Mouse (Mus musculus): ENCODE results near the gene Foxd4. TPM values are rescaled to one million over a fixed set of nuclear protein-coding genes. Genes with fewer than 3 reads are reported as not detected.
"Not testable (repeated sequence)": the region's sequence is repeated elsewhere in the genome, so short reads cannot be mapped to it uniquely, and the experiment has no call there.

Foxd4 gene
- polyA plus RNA-seq, 1 experiment: not detected

DNA sequence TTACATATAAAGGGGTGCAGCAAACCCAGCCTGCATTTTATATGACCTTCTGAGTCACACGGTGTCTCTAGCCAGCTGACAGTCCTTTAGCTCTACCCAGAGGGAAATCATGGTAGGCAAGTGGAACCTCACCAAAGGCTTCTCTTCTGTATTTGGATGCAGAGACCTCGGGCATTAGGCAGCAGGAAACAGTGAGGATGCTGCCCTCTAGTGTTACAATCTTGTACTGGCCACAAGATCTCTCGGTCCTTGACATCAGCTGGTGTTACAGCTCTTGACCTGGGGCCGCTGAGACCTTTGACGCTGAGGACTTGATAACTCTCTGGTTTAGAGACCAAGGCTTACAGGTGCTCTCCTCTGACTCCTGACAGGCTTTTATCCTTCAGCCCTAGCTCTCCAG is 15.5 kb downstream of the Foxd4 start:
- H3K9me3 ChIP-seq (ENCODE audit: control insufficient read depth, low read length): peaks cover 2% of the 10 kb centered on the region; the same call in 1 of the 2 replicates
- no peaks in the 10 kb centered on the region for H3K4me1 ChIP-seq (ENCODE audit: control insufficient read depth)
- no peak overlapping the region for H3K4me3 ChIP-seq (replicated peaks)
- TF ChIP-seq TAL1 (IDR thresholded peaks at IDR 0.05; ENCODE audit: low read length) (no peak), GATA1 (IDR thresholded peaks at IDR 0.05; ENCODE audit: low read length) (no peak)
- H3K36me3 ChIP-seq (ENCODE audit: control insufficient read depth): no peaks in the 10 kb centered on the region
- H3K27me3 ChIP-seq (ENCODE audit: control insufficient read depth): peaks cover 2% of the 10 kb centered on the region; the same call in 1 of the 2 replicates

DNA sequence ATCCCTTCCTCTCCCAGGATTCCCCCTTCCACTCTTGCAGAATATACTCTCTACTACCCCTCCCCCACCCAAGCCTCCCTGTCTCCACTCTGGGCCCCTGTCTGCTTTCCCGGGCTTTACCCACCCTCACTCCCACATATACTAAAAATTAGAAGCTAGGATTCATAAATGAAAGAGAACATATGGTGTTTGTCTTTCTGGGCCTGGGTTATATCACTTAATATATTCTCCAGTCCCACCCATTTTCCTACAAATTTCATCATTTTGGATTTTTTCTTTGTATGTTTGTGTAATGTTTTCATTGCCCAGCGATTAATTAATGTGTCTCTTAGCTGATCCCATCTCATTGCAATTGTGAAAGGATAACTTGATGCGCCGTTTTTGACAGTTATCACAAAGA is 19.8 kb downstream of the Foxd4 start:
- Histone ChIP-seq H3K4me3 (replicated peaks) (no peak overlapping the region), H3K27me3 (ENCODE audit: control insufficient read depth) (no peaks in the 10 kb centered on the region), H3K9me3 (ENCODE audit: control insufficient read depth, low read length) (no peaks in the 10 kb centered on the region), H3K36me3 (ENCODE audit: control insufficient read depth) (no peaks in the 10 kb centered on the region), H3K4me1 (ENCODE audit: control insufficient read depth) (no peaks in the 10 kb centered on the region)
- no peak for TF ChIP-seq GATA1 (IDR thresholded peaks at IDR 0.05; ENCODE audit: low read length)
- no peak for TF ChIP-seq TAL1 (IDR thresholded peaks at IDR 0.05; ENCODE audit: low read length)

DNA sequence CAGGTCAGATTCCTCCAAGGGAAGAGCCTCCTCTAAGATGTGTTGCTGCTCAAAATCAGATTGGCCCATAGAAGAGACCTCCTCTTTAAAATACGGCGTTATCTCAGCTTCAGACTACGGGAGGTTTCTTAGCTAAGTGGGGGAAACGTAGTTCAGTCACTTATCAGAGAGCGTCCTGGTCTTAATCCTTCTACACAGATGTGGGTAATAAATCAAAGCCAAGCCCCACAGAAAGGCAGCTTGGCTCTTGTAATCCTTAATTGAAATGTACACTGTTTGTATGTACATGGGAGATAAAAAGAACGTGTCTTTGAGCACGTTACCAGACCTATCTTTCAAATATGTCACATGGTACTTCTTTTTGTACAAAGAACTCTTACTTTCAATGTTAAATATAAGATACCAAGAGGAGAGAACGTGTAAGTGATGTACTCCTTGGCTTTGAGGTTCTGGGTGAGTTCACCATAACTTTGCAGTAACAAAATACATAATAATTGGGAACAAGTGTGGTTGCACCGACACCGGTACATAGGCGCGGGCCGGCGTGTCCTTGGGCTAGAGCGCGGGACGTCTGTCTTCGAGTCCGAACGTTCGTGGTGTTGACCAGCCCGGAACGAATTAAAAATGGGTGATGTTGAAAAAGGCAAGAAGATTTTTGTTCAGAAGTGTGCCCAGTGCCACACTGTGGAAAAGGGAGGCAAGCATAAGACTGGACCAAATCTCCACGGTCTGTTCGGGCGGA is 25.7 kb downstream of the Foxd4 start, which contains the start of gene Gm10053:
Gene Gm10053, plus strand, starts transcription at position 558 of the 742 bp plus-strand sequence.
- H3K4me3 ChIP-seq (replicated peaks); H3K27me3 ChIP-seq (ENCODE audit: control insufficient read depth): not testable (repeated sequence)

DNA sequence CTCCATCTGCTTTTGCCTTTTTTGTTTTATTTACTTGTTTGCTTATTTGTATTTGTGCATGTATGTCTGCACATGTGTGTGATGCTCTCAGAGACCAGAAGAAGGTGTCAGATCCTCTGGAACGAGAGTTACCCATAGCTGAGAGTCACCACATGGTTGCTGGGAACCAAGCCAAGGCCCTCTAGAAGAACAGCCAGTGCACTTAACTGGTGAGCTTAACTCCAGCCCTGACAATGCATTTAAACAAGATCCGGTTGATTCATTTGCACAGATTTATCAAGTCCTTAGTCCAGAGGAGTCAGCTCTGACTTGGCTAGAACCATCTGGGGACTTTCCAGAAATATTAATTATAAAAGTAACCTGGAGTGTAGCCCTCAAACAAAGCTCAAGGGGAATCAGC is 27.1 kb downstream of the Foxd4 start:
- Histone ChIP-seq H3K36me3 (ENCODE audit: control insufficient read depth) (no peaks in the 10 kb centered on the region), H3K27me3 (ENCODE audit: control insufficient read depth) (0 out of 2 replicates have a peak, but pooled peaks cover 2% of the 10 kb centered on the region), H3K9me3 (ENCODE audit: control insufficient read depth, low read length) (no peaks in the 10 kb centered on the region), H3K4me3 (replicated peaks) (no peak overlapping the region), H3K4me1 (ENCODE audit: control insufficient read depth) (no peaks in the 10 kb centered on the region)
- TF ChIP-seq GATA1 (IDR thresholded peaks at IDR 0.05; ENCODE audit: low read length): no peak
- no peak for TF ChIP-seq TAL1 (IDR thresholded peaks at IDR 0.05; ENCODE audit: low read length)

More for the DNA sequence above, 25.7 kb downstream of the Foxd4 start, which contains the start of gene Gm10053:
- not testable (repeated sequence) for H3K4me1 ChIP-seq (ENCODE audit: control insufficient read depth); H3K9me3 ChIP-seq (ENCODE audit: control insufficient read depth, low read length); H3K36me3 ChIP-seq (ENCODE audit: control insufficient read depth)

DNA sequence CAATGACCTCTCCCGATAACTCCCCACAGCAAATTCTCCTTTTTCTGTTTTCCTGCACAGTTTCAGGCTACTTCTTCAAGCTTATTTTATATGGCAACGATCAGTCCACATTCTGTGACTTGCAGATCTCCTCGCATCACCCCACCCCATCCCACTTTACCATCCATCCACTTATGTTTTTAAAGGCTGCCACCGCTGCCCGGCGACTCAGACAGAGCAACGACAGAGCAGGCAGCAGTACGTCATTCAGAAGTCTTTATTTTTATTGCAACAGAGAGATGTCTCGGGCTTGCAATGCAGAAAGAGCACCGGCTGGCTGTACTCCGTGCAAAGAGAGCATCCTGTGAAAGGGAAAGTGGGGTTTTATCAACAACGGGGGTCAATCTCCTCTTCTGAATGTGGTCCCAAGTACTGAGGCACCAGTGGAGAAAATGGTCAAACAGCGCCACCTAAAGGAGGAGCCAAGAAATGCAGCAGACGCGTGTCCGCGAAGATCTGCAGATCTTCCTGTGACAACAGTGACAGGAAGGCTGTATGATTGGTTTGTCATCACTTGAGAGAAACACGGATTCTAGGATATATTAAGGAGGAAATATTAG is 29.9 kb downstream of the Foxd4 start:
- H3K36me3 ChIP-seq (ENCODE audit: control insufficient read depth): no peaks in the 10 kb centered on the region
- TF ChIP-seq GATA1 (IDR thresholded peaks at IDR 0.05; ENCODE audit: low read length) (no peak), TAL1 (IDR thresholded peaks at IDR 0.05; ENCODE audit: low read length) (no peak)
- no peaks in the 10 kb centered on the region for H3K4me1 ChIP-seq (ENCODE audit: control insufficient read depth)
- no peaks in the 10 kb centered on the region for H3K9me3 ChIP-seq (ENCODE audit: control insufficient read depth, low read length)
- H3K4me3 ChIP-seq (replicated peaks): no peak overlapping the region
- 0 out of 2 replicates have a peak, but pooled peaks cover 2% of the 10 kb centered on the region for H3K27me3 ChIP-seq (ENCODE audit: control insufficient read depth)

DNA sequence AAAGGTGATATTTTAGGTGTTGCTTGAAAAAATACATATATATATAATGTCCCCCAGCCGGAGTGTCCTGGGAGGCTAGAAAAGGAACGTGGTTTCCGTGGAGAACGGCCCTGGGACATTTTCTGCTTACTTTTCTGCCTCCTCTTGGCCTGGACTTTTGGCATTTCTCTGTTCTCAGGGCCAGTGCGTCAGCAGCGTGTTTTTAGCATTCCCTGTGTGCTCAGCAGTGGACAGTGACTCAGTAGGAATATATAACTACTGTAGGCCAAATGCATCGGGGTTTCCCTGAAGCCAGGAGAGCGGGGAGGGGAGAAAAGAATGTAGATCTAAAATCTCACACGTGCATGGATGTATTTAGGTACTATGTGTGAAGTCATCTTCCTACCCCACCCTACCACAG is 35.6 kb downstream of the Foxd4 start:
- no peak overlapping the region for H3K4me3 ChIP-seq (replicated peaks)
- H3K27me3 ChIP-seq (ENCODE audit: control insufficient read depth): peaks cover 28% of the 10 kb centered on the region
- no peak for TF ChIP-seq TAL1 (IDR thresholded peaks at IDR 0.05; ENCODE audit: low read length)
- no peak for TF ChIP-seq GATA1 (IDR thresholded peaks at IDR 0.05; ENCODE audit: low read length)
- H3K9me3 ChIP-seq (ENCODE audit: control insufficient read depth, low read length): no peaks in the 10 kb centered on the region
- no peaks in the 10 kb centered on the region for H3K36me3 ChIP-seq (ENCODE audit: control insufficient read depth)
- no peaks in the 10 kb centered on the region for H3K4me1 ChIP-seq (ENCODE audit: control insufficient read depth)

DNA sequence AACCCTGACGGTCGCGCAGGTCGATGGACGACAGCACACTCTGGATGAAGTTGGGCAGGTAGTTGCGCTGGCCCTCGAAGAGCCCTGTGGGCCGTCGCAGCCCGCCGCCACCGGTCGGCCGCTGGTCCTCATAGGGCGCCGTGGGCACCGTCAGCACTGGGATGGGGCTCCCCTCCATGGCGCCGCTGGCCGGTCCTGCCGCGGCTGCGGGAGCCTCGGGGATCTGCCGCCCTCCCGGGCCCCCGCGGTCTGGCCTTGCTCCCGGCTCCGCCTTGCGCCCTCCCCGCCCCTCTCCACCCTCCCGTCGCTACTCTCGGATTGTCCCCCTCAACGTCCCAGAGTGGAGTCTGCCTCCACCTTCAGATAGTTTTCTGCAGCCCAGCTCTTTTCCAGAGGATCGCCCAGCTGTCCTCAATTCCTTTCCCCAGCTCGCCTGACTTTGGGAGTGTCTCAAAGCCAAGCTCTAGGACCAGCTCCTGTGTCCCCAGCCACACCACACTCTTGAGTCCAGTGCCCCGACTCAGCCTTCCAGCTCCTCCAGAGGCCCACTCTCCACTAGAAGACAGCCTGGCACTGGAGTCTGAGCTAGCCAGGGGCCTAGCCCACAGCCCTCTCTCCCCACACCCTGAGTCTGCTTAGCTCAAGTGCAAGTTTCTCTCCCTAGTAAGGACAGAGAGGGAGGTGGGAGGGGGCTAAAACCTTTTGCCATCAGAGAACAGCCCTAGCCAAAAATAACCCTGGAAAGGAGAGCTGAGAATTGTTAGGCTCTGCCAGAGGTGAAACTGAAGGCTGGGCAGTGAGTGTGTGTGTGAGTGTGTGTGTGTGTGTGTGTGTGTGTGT is 39.2 kb downstream of the Foxd4 start, which contains the start of gene Pgm5:
Gene Pgm5, minus strand, starts transcription at position 244 of the 840 bp plus-strand sequence.
- no peaks in the 10 kb centered on the region for H3K4me1 ChIP-seq (ENCODE audit: control insufficient read depth)
- TF ChIP-seq TAL1 (IDR thresholded peaks at IDR 0.05; ENCODE audit: low read length): no peak
- no peak for TF ChIP-seq GATA1 (IDR thresholded peaks at IDR 0.05; ENCODE audit: low read length)
- H3K4me3 ChIP-seq (replicated peaks): no peak within 1 kb of the TSS
- H3K27me3 ChIP-seq (ENCODE audit: control insufficient read depth): peaks cover 33% of the 10 kb centered on the region
- no peaks in the 10 kb centered on the region for H3K9me3 ChIP-seq (ENCODE audit: control insufficient read depth, low read length)
- H3K36me3 ChIP-seq (ENCODE audit: control insufficient read depth): no peaks in the 10 kb centered on the region

DNA sequence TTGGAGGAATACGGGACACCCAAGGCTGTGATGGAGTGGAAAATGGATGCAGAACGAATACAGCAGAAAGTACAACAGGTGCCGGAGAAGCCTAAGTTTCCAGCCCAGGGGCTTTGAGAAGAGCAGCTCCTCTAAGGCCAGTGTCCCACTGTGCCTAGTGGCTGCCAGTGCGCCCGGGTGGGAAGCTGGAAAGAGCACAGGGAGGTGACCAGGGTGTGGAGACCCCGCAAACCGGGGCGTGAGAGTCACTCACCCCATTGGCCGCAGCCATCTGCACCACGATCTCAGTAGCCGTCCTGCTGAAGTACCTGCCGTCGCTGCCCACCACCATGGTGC is 39.8 kb downstream of the Foxd4 start:
- Histone ChIP-seq H3K4me1 (ENCODE audit: control insufficient read depth) (no peaks in the 10 kb centered on the region), H3K36me3 (ENCODE audit: control insufficient read depth) (no peaks in the 10 kb centered on the region), H3K27me3 (ENCODE audit: control insufficient read depth) (peaks cover 33% of the 10 kb centered on the region), H3K4me3 (replicated peaks) (no peak overlapping the region), H3K9me3 (ENCODE audit: control insufficient read depth, low read length) (no peaks in the 10 kb centered on the region)
- no peak for TF ChIP-seq TAL1 (IDR thresholded peaks at IDR 0.05; ENCODE audit: low read length)
- TF ChIP-seq GATA1 (IDR thresholded peaks at IDR 0.05; ENCODE audit: low read length): no peak

All from erythroblast, embryonic 14.5 days (primary cell).